Mouse (Mus musculus) urinary bladder, postnatal 14 days (tissue): ENCODE results near the gene Vgll4.
"Not testable (repeated sequence)": the region's sequence is repeated elsewhere in the genome, so short reads cannot be mapped to it uniquely, and the experiment has no call there.

Source experiments
- DNase-seq: peaks from one replicate; pipeline ENCODE4 v3.0.0; 2021; ENCODE audit warnings: low spot score

Vgll4 gene

GRCm38 (mm10) chr6:114939666-114940065 is 30.1 kb downstream of the Vgll4 start:
- DNase-seq, result no peak

GRCm38 (mm10) chr6:114936941-114937313 is 32.9 kb downstream of the Vgll4 start:
- no peak for DNase-seq

GRCm38 (mm10) chr6:114936297-114936940 is 33.4 kb downstream of the Vgll4 start:
- DNase-seq, result no peak

- no peak for DNase-seq
These were observed 34.4 kb downstream of the Vgll4 start for GRCm38 (mm10) chr6:114935362-114935761.

GRCm38 (mm10) chr6:114934045-114934444 is 35.7 kb downstream of the Vgll4 start:
- no peak for DNase-seq

- DNase-seq, result no peak
These were observed 36.8 kb downstream of the Vgll4 start for GRCm38 (mm10) chr6:114932991-114933392.

- DNase-seq, result peak; percentile 34
These were observed 37.7 kb downstream of the Vgll4 start for GRCm38 (mm10) chr6:114932116-114932500.

GRCm38 (mm10) chr6:114931212-114932115 is 38.3 kb downstream of the Vgll4 start:
- DNase-seq, result peak; percentile 39

GRCm38 (mm10) chr6:114930646-114931045 is 39.1 kb downstream of the Vgll4 start:
- DNase-seq, result no peak

GRCm38 (mm10) chr6:114930038-114930591 is 39.7 kb downstream of the Vgll4 start:
- DNase-seq, result peak; percentile 68

- DNase-seq, result no peak
These were observed 40.4 kb downstream of the Vgll4 start for GRCm38 (mm10) chr6:114929346-114929745.

GRCm38 (mm10) chr6:114928462-114928861 is 41.3 kb downstream of the Vgll4 start:
- peak; percentile 57 for DNase-seq

GRCm38 (mm10) chr6:114927400-114927799 is 42.4 kb downstream of the Vgll4 start:
- DNase-seq, result no peak

GRCm38 (mm10) chr6:114926369-114927157 is 43.2 kb downstream of the Vgll4 start:
- peak; percentile 42 for DNase-seq

- no peak for DNase-seq
These were observed 44.6 kb downstream of the Vgll4 start for GRCm38 (mm10) chr6:114925196-114925595.

GRCm38 (mm10) chr6:114922355-114923096 is 47.3 kb downstream of the Vgll4 start:
- not testable (repeated sequence) for DNase-seq

- peak; percentile 87 for DNase-seq
These were observed 48.0 kb downstream of the Vgll4 start for GRCm38 (mm10) chr6:114921632-114922354.

GRCm38 (mm10) chr6:114920523-114921445 is 49.0 kb downstream of the Vgll4 start:
- no peak for DNase-seq

- DNase-seq, result no peak
These were observed 50.0 kb downstream of the Vgll4 start for GRCm38 (mm10) chr6:114919670-114920313.
